Mouse (Mus musculus) cerebellum, adult 18-20 months (tissue): ENCODE results near the gene Swap70.

Source experiments
- DNase-seq, 2 experiments: peaks; one replicate each; pipeline ENCODE4 v3.0.0; 2021

Swap70 gene

GRCm38 (mm10) chr7:110239590-110239989, 18.1 kb downstream of the Swap70 start:
- no peak for DNase-seq

DNA sequence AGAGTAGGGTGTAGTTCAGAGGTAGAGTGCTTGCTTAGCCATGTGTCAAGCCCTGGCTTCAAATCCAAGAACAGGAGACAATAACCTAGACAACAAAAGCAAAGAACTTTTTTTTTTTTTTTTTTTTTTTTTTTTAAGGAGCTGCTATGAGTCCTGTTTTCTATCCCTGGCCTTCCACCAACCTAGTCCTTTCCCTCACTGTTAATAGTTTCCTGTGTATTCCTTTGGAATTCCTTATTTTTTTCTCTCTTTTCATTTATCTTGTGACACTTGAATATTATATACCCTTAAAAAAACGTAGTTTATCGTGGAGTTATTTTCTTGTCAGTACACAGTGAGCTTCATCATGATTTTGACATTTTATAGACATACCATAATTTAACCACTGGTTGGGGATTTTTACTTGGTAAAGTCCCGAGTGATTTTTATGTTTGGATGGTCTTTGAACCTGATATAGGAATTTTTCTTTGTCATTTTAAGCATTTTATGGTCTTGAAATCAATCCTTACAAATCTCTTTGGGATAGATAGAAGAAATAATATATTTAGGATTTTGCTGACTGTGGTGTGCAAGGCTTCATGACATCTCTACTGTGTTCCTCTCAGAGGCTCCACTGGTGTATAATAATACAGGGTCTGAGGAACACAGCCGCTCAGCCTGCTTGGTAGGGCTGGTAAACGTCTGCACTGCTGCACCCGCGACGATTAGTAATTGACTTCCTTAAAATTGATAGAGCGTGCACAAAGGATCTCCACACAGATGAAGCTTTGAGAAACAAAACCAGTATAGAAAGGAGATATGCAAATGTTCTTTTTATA, 20.2 kb downstream of the Swap70 start:
- DNase-seq = no peak

GRCm38 (mm10) chr7:110242290-110242581, 20.7 kb downstream of the Swap70 start:
- no peak for DNase-seq

GRCm38 (mm10) chr7:110245128-110245527, 23.6 kb downstream of the Swap70 start:
- peak in 1 of 2 experiments; percentile 3 for DNase-seq

- no peak for DNase-seq
Measured at GRCm38 (mm10) chr7:110246526-110246925, 25.0 kb downstream of the Swap70 start.

GRCm38 (mm10) chr7:110247801-110248200, 26.3 kb downstream of the Swap70 start:
- no peak for DNase-seq

- DNase-seq = no peak
Measured at GRCm38 (mm10) chr7:110248677-110249076, 27.2 kb downstream of the Swap70 start.

DNA sequence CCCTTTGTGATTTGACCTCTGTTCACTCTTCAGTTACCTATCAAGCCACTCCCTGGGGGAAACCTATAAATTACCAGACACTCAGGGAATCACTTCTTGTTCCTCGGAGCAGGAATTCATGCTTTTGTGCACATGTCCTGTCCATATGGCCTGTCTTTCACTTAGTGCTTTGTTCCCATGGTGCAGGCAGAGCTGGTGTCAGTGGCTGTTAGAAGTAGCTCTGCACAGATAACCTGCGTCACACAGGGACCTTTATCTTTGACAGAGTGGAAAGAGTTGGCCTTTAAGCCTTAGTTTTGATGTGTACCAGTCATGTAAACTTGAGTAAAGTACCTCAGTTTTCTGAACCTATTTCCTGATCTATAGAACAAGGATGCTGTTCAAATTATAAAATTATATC, 32.4 kb downstream of the Swap70 start:
- no peak for DNase-seq

- DNase-seq = no peak
Measured at GRCm38 (mm10) chr7:110254395-110254794, 32.9 kb downstream of the Swap70 start.

DNA sequence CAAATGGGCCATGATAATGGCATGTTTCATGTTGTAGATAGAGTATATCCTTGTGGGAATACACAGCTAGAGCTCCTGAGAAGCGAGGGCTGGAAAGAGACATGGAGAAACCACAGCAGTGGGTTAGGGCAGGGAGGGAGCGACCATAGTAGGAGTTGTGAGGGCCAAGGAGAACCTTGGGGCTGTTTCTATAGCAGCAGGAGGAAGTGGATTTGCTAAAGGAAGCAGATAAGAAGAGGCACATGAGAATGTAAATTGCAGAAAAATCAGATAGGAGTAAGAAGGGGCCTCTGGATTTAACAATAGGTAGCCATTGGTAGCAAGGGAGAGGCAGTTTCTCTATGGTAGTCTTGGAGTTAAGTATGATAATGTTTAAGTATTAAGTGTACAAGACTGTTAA, 35.5 kb downstream of the Swap70 start:
- DNase-seq = no peak

DNA sequence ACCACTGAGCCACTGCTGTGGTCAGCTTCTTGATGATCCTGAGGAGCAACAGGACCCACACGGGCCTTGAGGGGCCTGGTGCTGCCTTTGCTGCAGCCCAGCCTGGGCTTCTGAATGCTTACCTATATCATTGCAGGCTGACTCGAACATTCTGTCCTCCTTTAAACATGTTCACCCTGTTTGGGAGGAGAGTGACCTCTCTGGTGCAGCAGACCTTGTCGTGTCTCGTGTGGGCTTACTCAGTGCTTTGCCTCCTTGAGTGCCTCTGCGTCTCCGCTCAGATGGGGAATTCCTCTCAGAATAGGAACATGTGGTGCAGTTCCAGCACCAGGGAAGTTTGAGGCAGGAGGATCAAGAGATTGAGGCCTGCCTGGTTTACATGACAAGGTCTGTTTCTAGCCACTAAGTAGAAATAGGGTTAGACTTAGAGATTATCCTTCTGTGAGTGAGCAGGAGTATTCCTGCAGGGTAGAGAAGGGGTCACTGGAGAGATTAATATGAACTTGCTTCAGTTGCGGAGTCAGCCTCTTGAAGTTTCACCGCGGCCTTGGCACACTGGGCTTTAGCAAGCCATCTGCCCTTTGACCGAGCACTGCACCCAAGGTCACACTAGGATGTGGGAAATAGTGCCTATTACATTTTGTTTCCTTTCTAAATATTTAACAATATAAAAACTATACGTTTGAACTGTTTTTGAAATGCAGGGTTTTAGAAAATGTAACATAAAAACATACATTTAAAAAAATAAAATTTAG, 36.9 kb downstream of the Swap70 start:
- DNase-seq = no peak

- no peak for DNase-seq
Measured at GRCm38 (mm10) chr7:110259966-110260711, 38.6 kb downstream of the Swap70 start.

- DNase-seq = no peak
Measured at GRCm38 (mm10) chr7:110261807-110262206, 40.3 kb downstream of the Swap70 start.

GRCm38 (mm10) chr7:110262661-110263060, 41.1 kb downstream of the Swap70 start:
- DNase-seq = no peak

DNA sequence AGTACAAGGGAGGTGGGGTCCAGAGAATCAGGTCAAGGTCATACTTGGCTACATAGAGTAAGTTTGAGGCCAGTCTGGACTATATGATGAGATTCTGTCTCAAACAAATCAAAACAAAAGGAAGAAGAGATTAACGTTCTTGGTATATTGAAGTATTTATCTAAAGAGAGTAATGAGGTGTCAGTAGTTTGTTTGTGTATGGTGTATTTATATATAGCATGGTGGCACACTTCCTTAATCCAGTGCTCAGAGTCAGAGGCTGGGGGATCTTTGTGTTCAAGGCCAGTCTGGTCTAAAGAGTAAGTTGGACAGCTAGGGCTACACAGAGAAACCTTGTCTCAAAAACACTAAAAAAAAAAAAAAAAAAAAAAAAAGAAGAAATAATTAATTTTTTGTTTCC, 42.0 kb downstream of the Swap70 start:
- no peak for DNase-seq

- peak; percentile 70 to 80 for DNase-seq
Measured at GRCm38 (mm10) chr7:110265796-110266195, 44.3 kb downstream of the Swap70 start.

DNA sequence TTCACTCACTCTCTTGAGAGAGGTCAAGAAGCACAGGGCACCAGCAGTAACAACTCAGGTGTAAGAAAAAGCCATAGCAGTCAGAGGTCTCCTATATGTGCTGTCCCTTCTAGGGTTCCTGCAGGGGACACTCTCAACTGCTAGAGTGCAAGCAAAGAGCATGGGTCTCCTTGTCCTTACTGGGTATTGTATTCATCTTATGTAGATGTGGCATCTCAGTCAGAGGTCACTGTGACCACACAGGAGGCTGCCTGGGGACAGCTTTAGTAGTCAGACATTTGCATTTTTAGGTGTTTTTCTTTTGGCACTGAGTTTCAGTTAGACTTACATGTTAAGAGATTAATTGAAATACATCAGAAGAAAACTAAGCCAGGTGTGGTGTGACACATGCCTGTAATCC, 45.5 kb downstream of the Swap70 start:
- DNase-seq = no peak

DNA sequence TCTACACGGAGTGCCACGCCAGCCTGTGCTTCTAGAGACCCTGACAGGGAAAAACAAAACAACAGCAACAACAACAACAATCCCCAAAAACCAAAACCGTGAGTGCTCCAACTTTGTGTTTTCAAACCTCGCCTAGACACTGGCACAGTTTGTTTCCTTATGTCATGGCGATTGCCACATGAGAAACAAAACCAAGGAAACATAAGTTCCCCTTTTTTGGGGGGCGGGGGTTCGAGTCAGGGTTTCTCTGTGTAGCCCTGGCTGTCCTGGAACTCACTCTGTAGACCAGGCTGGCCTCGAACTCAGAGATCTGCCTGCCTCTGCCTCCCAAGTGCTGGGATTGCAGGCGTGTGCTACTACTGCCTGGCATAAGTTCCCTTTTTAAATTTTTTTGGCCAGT, 46.5 kb downstream of the Swap70 start:
- DNase-seq = no peak

- no peak for DNase-seq
Measured at GRCm38 (mm10) chr7:110268511-110268910, 47.0 kb downstream of the Swap70 start.

GRCm38 (mm10) chr7:110269777-110270176, 48.3 kb downstream of the Swap70 start:
- no peak for DNase-seq

DNA sequence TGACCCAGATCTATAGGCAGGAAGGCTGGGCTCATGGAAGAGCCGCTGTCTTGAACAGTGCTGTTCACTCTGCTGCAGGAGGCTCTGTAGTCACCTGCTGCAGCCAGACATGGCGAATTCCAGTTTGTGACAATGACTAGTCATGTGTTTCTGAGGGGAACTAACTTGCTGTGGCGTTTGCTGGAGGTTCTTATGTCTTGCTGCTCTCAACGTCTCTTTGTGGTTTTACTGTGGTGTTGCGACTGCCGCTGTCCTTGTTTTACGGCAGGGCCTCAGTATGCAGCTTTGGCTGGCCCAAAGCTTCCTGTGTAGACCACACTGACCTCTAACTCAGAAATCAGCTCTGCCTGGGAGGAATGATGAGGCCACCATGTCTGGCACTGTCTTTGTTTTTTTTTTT, 48.9 kb downstream of the Swap70 start:
- DNase-seq = no peak

DNA sequence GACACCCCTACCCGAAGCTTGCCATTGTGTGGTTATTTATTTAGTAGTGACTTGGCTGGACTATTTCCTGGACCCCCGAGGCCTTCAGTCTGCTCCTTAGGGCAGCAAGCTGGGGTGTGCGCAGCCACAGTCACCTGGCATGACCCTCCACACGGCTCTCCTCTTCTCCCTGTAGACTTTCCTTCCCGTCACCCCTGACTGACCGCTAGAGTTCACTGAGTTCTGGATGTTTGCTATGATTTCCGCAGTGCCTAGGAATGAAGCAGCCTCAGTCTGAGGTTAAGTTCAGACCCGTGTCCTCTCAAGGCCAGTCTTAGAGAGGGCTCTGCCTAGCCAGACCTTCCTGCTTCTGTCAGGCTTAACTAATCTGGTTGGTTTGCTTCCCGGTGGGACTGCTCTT, 50.3 kb downstream of the Swap70 start:
- DNase-seq = no peak

DNA sequence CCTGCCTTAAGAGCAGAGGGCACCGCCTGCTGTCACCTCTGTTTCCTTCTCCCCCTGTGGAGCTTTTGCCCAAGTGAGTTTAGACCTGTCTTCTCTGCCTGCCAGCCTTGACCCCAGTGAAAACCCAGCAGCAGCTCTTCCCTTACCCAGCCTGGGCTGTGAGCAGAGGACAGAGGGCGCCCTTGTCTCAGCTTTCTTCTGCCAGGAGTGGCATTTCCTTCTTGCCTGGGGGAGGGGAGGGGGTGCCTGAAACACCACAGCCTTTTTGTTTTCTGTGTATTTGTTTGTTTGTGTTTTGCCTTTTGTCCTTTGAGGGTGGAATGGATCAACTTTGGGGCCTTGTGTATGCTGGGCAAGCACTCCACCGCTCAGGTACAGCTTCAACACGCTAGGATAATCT, 50.9 kb downstream of the Swap70 start:
- no peak for DNase-seq

GRCm38 (mm10) chr7:110277734-110278245, 56.3 kb downstream of the Swap70 start:
- no peak for DNase-seq
